Mouse (Mus musculus) liver, embryonic 13.5 days (tissue): ENCODE data around the gene Sh2d3c. TPM values are rescaled to one million over a fixed set of nuclear protein-coding genes. Genes with fewer than 3 reads are reported as not detected.

Experiments used
- ATAC-seq: fragments of 200-750 bp; cut with Nextera tagmentation; 2 replicates; pipeline ENCODE4 v1.8.0; 2017; ENCODE audit warnings: low read depth, mild to moderate bottlenecking, moderate number of reproducible peaks, moderate library complexity
- DNase-seq: peaks from one replicate; pipeline ENCODE4 v3.0.0; 2022
- H3K27ac ChIP-seq: fragments of 300-500 bp; sonication (generic); 2 replicates; pipeline ENCODE4 v1.5.1; 2015; ENCODE audit warnings: moderate library complexity, mild to moderate bottlenecking, inconsistent platforms
- H3K27me3 ChIP-seq: fragments of 300-500 bp; sonication (generic); 2 replicates; pipeline ENCODE4 v1.6.1; 2015; ENCODE audit warnings: mild to moderate bottlenecking, inconsistent platforms
- H3K36me3 ChIP-seq: fragments of 300-500 bp; sonication (generic); 2 replicates; pipeline ENCODE4 v1.6.1; 2015; ENCODE audit warnings: mild to moderate bottlenecking, inconsistent platforms
- H3K4me1 ChIP-seq: fragments of 300-500 bp; sonication (generic); replicated peaks from 2 replicates; pipeline ENCODE4 v1.6.1; 2015; ENCODE audit warnings: inconsistent platforms
- H3K4me2 ChIP-seq: fragments of 300-500 bp; sonication (generic); 2 replicates; pipeline ENCODE4 v1.6.1; 2015; ENCODE audit warnings: inconsistent platforms, mild to moderate bottlenecking, moderate library complexity
- H3K4me3 ChIP-seq: fragments of 300-500 bp; sonication (generic); replicated peaks from 2 replicates; pipeline ENCODE4 v1.5.1; 2015; ENCODE audit warnings: mild to moderate bottlenecking, inconsistent platforms
- H3K9ac ChIP-seq: fragments of 300-500 bp; sonication (generic); 2 replicates; pipeline ENCODE4 v1.6.1; 2015; ENCODE audit warnings: mild to moderate bottlenecking, inconsistent platforms
- H3K9me3 ChIP-seq: fragments of 300-500 bp; sonication (generic); replicated peaks from 2 replicates; pipeline ENCODE4 v1.6.1; 2016; ENCODE audit warnings: inconsistent platforms
- WGBS: fragments of 180-500 bp; shearing (Covaris S2); methylation state at CpG from one replicate; pipeline ENCODE4 v1.1.7; 2015; ENCODE audit not compliant: insufficient replicate concordance; 5-methylcytosine and 5-hydroxymethylcytosine counted together
- polyA plus RNA-seq: library from polyadenylated mRNA; unstranded; fragments of >200 nt; fragmentation: Nextera tagmentation; extraction: Ambion mirVana; gene quantifications from 2 replicates; pipeline ENCODE4 v1.2.1, GENCODE M21; 2015

The Sh2d3c gene
- polyA plus RNA-seq, 1 experiment from 2014 or later: 5.4 TPM

DNA sequence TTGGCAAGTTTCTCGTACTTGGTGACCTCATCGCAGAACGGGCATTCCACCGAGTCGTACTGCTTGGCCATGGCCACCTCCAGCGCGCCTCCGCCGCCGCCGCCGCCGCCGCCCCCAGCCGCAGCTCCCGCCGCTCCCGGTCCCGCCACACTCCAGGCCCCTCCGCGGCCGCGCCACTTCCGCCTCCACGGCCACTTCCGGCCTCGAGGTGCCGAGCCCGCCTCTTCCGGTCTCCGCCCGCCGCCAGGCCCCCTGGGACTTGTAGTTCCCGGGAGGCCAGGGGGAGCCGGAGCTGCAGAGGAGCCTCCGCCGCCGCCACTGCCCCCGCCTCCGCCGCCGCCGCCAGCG, 8.3 kb upstream of the Sh2d3c start:
- peak; percentile 86 for ATAC-seq
- peak overlapping the region; percentile 90 for H3K9ac ChIP-seq
- H3K4me1 ChIP-seq: peaks cover 53% of the 10 kb centered on the region
- peaks cover 41% of the 10 kb centered on the region for H3K36me3 ChIP-seq
- H3K9me3 ChIP-seq: no peaks in the 10 kb centered on the region
- no peaks in the 10 kb centered on the region for H3K27me3 ChIP-seq
- peak; percentile 92 for DNase-seq
- peak overlapping the region; percentile 89 for H3K4me2 ChIP-seq
- H3K27ac ChIP-seq: peak overlapping the region; percentile 91
- peak overlapping the region; percentile 93 for H3K4me3 ChIP-seq
- WGBS: under 1% methylated on average over 43 of the region's 44 CpGs

DNA sequence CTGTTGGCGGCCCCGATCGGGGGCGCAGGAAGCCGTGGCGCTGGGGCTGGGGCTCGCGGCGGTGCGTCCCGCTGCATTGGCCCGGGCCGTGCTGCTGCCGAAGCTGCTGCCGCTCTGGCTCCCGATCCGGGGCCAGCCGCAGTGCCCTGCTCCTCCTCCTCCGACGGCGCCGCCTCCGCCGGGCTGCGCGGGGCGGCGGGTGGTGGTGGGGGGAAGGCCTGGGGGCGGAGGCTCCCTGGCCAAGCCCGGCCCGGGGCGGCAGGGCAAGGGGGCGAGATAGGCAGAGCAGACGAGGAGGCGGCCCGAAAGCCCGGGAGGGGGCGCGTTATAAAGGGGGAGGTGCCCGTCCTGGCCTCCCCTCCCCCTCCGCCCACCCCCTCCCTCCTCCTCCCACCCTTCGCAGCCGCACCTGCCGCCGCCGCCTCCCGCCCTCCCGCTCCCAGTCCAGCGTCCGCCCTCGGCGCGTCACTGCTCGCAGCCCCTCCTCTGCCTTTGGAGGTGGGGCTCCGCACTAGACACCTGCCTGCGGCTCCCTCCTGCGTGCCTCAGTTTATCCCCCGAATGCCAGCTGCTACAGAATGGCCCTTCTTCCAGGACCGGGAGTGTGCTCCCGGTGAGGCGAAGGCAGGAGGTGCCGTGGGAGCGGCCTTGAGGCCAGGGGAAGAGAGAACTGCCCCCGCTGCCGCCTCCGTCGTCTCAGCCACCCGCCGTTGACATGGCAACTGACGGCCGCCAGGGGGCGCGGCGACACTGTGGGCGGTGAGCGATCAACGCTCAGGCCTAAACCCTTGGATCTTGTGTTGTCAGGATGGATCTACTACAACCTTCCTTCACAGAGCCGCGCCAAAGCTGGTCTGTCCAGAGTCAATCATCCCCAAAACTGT, 7.7 kb upstream of the Sh2d3c start, which contains the start of gene Cdk9:
Gene Cdk9, minus strand, starts transcription at position 143 of the 884 bp plus-strand sequence.
- H3K36me3 ChIP-seq: peaks cover 35% of the 10 kb centered on the region
- ATAC-seq: peak; percentile 82
- DNase-seq: peak; percentile 86
- H3K4me3 ChIP-seq: peak within 1 kb of the TSS; percentile 93
- peaks cover 53% of the 10 kb centered on the region for H3K4me1 ChIP-seq
- H3K9ac ChIP-seq: peak within 1 kb of the TSS; percentile 90
- WGBS: under 1% methylated on average over 58 of the region's 79 CpGs
- H3K27ac ChIP-seq: peak within 1 kb of the TSS; percentile 91
- no peaks in the 10 kb centered on the region for H3K9me3 ChIP-seq
- peak within 1 kb of the TSS; percentile 89 for H3K4me2 ChIP-seq
- no peaks in the 10 kb centered on the region for H3K27me3 ChIP-seq

DNA sequence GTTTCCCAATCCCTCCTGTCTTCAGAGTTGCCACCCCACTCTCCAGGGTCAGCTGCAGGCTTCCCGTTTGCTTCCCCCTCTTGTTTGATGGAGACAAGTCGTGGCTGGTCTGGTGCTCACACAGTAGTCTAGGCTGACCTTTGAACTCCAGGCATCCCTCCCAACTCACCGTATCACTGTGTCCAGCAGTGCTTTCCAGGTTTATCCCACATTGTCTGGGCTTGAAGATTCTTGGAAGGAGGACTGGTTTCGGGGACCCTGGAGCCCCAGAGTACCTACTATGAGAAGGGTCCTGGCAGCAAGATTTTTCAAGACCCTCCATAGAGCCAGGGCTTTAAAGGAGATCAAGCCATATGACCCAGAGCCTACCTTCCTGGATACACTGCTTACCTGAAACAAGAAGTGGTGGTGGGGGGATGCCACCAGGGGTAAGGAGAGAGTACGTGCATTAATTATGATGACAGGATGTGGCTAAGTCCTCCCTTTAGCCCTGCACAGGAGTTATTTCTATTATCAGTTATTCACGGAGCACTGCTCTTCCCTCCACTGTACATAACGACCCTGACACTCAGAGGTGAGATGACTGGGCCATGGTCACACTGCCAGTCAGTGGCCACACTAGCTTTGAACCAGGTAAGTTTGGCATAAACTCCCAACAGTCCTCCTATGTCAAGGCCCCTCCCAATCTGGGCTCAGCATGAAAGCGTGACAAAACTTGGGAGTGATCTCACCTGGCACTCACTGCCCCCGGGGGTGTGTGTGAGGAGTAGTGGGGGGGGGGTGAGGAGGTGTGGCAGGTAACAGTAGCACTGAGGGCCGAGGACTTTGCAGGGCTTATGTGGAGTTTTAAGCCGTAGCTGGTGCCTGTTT, 6.5 kb upstream of the Sh2d3c start:
- WGBS: 33% methylated on average over 11 of the region's 11 CpGs
- H3K4me1 ChIP-seq: peaks cover 46% of the 10 kb centered on the region
- H3K27ac ChIP-seq: peak overlapping the region; percentile 91
- DNase-seq (no peak), ATAC-seq (no peak)
- peak overlapping the region; percentile 93; the same call in 1 of the 2 replicates for H3K4me3 ChIP-seq
- H3K27me3 ChIP-seq: no peaks in the 10 kb centered on the region
- no peaks in the 10 kb centered on the region for H3K9me3 ChIP-seq
- peak overlapping the region; percentile 89 for H3K4me2 ChIP-seq
- H3K36me3 ChIP-seq: peaks cover 23% of the 10 kb centered on the region
- peak overlapping the region; percentile 90 for H3K9ac ChIP-seq

DNA sequence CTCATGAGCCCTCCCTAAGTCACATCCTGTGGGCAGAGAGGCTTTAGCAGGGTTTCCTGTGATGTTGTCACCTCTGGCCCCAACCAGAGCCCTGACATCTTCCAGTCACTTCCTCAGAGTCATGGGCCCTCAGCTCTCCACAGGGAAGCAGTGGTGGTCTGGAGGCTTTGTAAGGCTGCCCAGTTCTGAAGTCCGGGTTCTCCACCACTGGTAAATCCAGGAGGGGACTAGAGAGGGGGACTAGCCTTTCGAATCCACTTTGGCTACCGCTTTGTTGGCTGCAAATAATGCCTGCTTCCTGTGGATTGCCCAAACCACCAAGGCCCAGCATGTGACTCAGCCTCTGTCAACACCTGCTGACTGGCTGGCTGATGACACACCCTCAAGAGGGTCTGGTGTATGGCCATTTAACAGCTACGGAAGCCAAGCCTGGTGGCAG, 5.8 kb upstream of the Sh2d3c start:
- no peak overlapping the region; the same call in 1 of the 2 replicates for H3K4me3 ChIP-seq
- H3K4me1 ChIP-seq: peaks cover 42% of the 10 kb centered on the region
- 0 out of 2 replicates have a peak overlapping the region, but pooled peaks have one; percentile 23 for H3K9ac ChIP-seq
- H3K27ac ChIP-seq: peak overlapping the region; percentile 91
- no peaks in the 10 kb centered on the region for H3K9me3 ChIP-seq
- ATAC-seq (no peak), DNase-seq (peak; percentile 27)
- 14% methylated on average over 4 of the region's 4 CpGs for WGBS
- peaks cover 16% of the 10 kb centered on the region for H3K36me3 ChIP-seq
- no peaks in the 10 kb centered on the region for H3K27me3 ChIP-seq
- 0 out of 2 replicates have a peak overlapping the region, but pooled peaks have one; percentile 21 for H3K4me2 ChIP-seq

DNA sequence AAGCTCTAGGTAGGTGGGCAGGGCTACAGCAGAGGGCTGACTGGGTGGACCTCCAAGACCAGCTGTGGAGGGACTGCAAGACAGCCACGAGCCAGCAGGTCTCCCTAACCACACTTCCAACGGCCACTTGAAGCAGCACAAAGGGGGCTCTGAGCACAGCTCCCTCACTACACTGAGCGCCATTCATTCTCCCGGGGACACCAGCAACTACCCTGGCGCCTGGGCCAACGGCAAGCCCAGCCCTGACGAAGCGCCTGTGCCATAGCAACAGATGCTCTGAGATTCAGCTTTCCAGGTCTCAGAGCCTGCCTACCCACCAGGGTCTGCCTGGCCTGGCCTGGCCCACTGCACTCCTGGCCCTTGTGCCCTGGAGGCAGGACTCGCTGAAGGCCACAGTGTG, 2.1 kb upstream of the Sh2d3c start:
- DNase-seq (no peak), ATAC-seq (no peak)
- H3K9ac ChIP-seq: no peak overlapping the region
- no peak overlapping the region for H3K27ac ChIP-seq
- no peaks in the 10 kb centered on the region for H3K27me3 ChIP-seq
- H3K4me1 ChIP-seq: peaks cover 35% of the 10 kb centered on the region
- H3K4me2 ChIP-seq: no peak overlapping the region
- H3K4me3 ChIP-seq: no peak overlapping the region
- no peaks in the 10 kb centered on the region for H3K9me3 ChIP-seq
- WGBS: 48% methylated on average over 9 of the region's 9 CpGs
- H3K36me3 ChIP-seq: no peaks in the 10 kb centered on the region

DNA sequence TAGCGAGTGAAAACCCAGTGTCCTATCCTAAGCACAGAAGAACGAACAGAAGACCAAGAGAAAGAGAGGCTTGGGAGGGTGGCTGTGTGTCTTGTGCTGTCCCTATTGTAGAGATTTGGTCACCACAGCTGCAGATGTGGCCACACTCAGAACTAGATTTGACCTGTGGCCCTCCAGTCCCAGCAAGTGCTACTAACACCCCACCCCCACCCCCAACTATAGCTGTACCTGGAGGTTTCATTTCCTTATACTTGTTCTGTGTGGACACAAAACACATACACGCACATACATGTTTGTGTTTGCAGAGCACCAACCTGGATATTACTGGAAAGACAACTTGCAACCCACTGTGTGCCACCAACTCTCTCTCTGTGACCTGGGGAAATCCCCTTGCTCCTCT, 802 bp upstream of the Sh2d3c start:
- no peak for DNase-seq
- WGBS: 81% methylated on average over 3 of the region's 3 CpGs
- H3K4me2 ChIP-seq: no peak overlapping the region
- no peaks in the 10 kb centered on the region for H3K9me3 ChIP-seq
- H3K27ac ChIP-seq: no peak overlapping the region
- no peak overlapping the region for H3K4me3 ChIP-seq
- ATAC-seq: no peak
- peaks cover 22% of the 10 kb centered on the region for H3K4me1 ChIP-seq
- no peaks in the 10 kb centered on the region for H3K36me3 ChIP-seq
- no peaks in the 10 kb centered on the region for H3K27me3 ChIP-seq
- no peak overlapping the region for H3K9ac ChIP-seq

DNA sequence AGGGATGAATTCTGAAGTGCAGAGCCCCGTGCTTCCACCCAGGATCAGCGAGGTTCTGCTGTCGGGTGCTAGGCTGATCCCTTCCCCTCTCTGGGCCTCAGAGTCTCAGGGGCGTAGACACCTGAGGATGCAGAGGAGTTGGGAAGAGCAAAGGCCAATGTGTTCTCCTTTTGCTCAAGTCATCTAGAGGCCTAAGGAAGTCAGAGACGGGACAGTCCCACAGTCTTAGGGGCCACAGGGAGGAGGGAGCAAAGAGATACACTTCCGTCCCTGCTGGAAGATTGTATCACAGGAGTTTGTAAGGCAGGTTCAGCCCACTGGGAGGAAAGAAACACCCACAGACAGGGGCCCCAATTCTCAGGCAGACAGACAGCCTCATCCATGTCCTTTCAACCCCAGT, 1.2 kb downstream of the Sh2d3c start:
- no peak for DNase-seq
- H3K27me3 ChIP-seq: no peaks in the 10 kb centered on the region
- peaks cover 21% of the 10 kb centered on the region for H3K4me1 ChIP-seq
- no peaks in the 10 kb centered on the region for H3K36me3 ChIP-seq
- 18% methylated on average over 6 of the region's 6 CpGs for WGBS
- H3K9me3 ChIP-seq: no peaks in the 10 kb centered on the region
- no peak overlapping the region for H3K27ac ChIP-seq
- H3K4me3 ChIP-seq: peak overlapping the region; percentile 39
- H3K9ac ChIP-seq: no peak overlapping the region
- peak overlapping the region; percentile 37 for H3K4me2 ChIP-seq
- no peak for ATAC-seq

DNA sequence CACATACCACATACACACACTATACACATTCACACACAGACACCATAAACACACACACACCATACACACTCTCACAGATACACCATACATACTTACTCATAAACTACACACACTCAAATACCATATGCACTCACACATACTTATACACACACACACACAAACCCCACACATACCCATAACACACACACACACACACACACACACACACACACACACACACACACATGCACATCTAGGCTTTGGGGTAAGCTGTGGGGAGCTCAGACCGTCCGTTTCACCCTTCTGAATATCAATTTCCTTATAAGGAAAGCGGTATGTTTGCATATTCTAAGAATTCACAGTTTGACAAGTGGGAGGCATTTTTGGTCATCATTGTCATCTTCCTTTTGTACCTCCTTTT, 1.7 kb downstream of the Sh2d3c start:
- H3K4me3 ChIP-seq: no peak overlapping the region
- 44% methylated on average over 3 of the region's 3 CpGs for WGBS
- H3K9ac ChIP-seq: no peak overlapping the region
- H3K4me1 ChIP-seq: peaks cover 26% of the 10 kb centered on the region
- H3K9me3 ChIP-seq: no peaks in the 10 kb centered on the region
- H3K4me2 ChIP-seq: peak overlapping the region; percentile 37
- no peaks in the 10 kb centered on the region for H3K36me3 ChIP-seq
- H3K27ac ChIP-seq: no peak overlapping the region
- ATAC-seq: no peak
- no peak for DNase-seq
- H3K27me3 ChIP-seq: no peaks in the 10 kb centered on the region

DNA sequence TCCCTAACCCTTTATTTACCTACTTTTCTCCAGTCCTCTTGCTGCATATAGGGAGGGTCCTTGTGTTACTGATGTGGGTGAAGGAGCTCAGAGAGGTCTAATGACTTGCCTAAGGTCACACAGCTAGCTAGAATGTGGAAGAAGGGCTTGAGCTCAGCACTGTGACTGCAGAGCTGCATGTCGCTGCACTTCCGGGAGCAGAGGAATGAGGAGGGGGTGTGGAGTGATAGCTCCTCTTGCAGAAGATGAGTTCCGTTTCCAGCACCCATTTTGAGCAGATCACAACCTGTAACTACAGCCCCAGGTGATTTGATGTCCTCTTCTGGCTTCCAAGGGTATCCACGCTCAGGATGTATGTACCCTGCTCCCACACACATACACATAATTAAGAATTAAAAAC, 3.3 kb downstream of the Sh2d3c start:
- WGBS: 66% methylated on average over 4 of the region's 4 CpGs
- DNase-seq (no peak), ATAC-seq (no peak)
- Histone ChIP-seq H3K27ac (no peak overlapping the region), H3K9me3 (no peaks in the 10 kb centered on the region), H3K4me1 (peaks cover 33% of the 10 kb centered on the region), H3K9ac (no peak overlapping the region), H3K27me3 (no peaks in the 10 kb centered on the region), H3K4me2 (no peak overlapping the region), H3K4me3 (no peak overlapping the region), H3K36me3 (no peaks in the 10 kb centered on the region)

DNA sequence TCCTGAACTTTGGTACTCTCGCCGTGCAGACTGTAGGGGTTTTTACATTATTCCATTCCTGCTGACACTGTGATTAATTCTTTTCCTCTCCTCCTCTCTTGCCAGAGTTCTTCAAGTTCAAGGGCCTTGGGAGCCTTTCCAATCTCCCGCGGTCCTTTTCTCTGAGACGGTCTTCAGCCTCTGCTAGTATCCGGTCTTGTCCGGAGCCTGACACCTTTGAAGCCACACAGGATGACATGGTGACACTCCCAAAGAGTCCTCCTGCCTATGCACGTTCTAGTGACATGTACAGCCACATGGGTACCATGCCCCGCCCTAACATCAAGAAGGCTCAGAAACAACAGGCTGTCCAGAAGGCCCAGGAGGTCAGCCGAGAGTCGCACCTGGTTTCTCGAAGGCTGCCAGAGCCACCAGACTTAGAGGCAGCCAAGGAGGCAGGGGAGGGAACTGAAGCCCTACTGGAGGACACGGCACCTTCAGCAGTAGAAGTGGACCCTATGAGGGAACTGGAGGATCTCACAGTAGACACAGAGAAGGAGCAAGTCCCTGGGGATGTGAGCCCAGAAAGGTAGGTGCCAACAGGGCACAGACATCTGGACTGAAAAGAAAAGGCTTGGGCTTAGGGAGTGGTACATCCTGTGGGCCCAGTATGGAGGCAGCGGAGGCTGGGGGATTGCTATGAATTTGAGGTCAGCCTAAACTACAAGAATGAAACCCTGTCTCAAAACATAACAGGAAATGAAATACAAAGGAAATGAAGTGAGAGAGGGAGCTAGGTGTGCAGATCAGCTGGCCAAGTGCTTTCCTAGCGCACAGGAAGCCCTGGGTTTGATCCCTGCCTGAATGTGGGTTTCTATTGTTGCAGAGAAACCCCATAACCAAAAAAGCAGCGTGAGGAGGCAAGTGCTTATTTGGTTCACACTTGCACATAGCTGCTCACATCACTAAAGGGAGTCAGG, 4.3 kb downstream of the Sh2d3c start:
- H3K9me3 ChIP-seq: no peaks in the 10 kb centered on the region
- H3K4me3 ChIP-seq: no peak overlapping the region
- no peak for DNase-seq
- H3K27ac ChIP-seq: no peak overlapping the region
- ATAC-seq: no peak
- H3K9ac ChIP-seq: no peak overlapping the region
- no peak overlapping the region for H3K4me2 ChIP-seq
- peaks cover 29% of the 10 kb centered on the region for H3K4me1 ChIP-seq
- H3K36me3 ChIP-seq: no peaks in the 10 kb centered on the region
- no peaks in the 10 kb centered on the region for H3K27me3 ChIP-seq
- WGBS: 75% methylated on average over 16 of the region's 16 CpGs
